Mouse (Mus musculus) thymus, adult 2 months (tissue): ENCODE results near the gene Nop16.

ENCODE experiments used
- CTCF ChIP-seq: fragments of 200-500 bp; IDR thresholded peaks from 2 replicates; pipeline ENCODE4 v1.5.1; 2012; ENCODE audit warnings: mild to moderate bottlenecking, control low read depth, low read length, moderate library complexity, borderline replicate concordance; ENCODE audit not compliant: control insufficient read depth, poor library complexity, insufficient read depth; ENCODE audit errors: extremely low read depth
- POLR2A ChIP-seq: fragments of 200-500 bp; IDR thresholded peaks from 2 replicates; pipeline ENCODE4 v1.6.1; 2012; ENCODE audit warnings: mild to moderate bottlenecking, low read length, control low read depth, moderate library complexity; ENCODE audit not compliant: control insufficient read depth, poor library complexity, insufficient read depth; ENCODE audit errors: extremely low read depth

GRCm38 (mm10) chr13:54559656-54560055 lies 30.2 kb downstream of the Nop16 start:
- TF ChIP-seq CTCF (no peak), POLR2A (no peak)
